Mouse (Mus musculus): ENCODE results near the gene Timm9. TPM values are rescaled to one million over a fixed set of nuclear protein-coding genes. Genes with fewer than 3 reads are reported as not detected.
A peak's percentile ranks its signal among the peaks of the same experiment; 100 is the strongest.

The Timm9 gene
- polyA plus RNA-seq, 1 experiment from 2014 or later, result 75.5 TPM

DNA sequence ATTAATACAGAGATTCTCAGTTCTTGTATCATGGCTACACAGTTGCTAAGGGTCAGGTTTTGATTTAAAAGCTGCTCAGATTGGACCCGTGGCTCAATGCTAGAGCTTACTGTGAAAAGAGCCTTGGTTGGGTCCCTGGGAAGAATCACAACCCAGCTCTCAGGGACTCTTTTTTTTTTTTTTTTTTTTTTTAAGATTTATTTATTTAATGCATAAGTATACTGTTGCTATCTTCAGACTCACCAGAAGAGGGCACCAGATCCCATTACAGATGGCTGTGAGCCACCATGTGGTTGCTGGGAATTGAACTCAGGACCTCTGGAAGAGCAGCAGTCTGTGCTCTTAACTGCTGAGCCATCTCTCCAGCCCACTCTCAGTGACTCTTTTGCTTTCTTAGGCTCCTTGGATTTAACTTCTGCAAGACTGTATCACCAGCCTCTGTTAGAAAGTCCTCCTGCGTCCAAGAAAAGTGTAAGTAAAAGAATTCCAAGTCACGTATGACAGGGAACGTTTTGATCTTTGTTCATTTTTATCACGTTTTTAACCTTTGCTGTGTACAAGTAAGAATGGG lies 2.9 kb upstream of the Timm9 start:
- no peak for ATAC-seq (ENCODE audit: insufficient number of reproducible peaks, insufficient read depth, low FRiP score, low TSS enrichment)
- no peaks in the 10 kb centered on the region for H3K27me3 ChIP-seq
- H3K9me3 ChIP-seq, result no peaks in the 10 kb centered on the region
- peak overlapping the region; percentile 88; the same call in 1 of the 2 replicates for H3K4me2 ChIP-seq (replicated peaks)
- H3K9ac ChIP-seq, result no peak overlapping the region
- no peak overlapping the region for H3K27ac ChIP-seq
- no peak overlapping the region for H3K4me3 ChIP-seq
- 79% methylated on average over 5 of the region's 5 CpGs for WGBS
- H3K4me1 ChIP-seq, result peaks cover 16% of the 10 kb centered on the region; the same call in 1 of the 2 replicates
- H3K36me3 ChIP-seq, result peaks cover 43% of the 10 kb centered on the region

DNA sequence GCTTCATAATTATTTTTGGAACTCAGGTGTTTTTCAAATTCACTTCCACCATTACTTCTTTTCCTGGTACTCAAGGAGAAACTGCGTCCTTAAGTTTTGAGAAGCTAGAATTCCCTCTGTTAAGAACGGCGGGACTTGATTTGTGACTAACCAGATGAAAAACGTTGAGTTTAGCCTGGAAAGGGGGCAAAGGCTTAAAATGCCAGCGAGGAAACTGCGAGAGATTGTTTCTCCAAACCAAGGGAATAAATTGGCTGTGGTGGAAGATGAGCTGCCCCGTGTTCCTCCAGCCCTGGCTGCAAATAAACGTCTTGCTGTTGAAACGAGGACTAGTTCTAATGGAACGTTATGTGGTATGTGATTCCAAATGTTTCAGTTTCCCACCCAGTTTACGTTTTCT lies 1.2 kb upstream of the Timm9 start:
- WGBS, result 5% methylated on average over 11 of the region's 11 CpGs

DNA sequence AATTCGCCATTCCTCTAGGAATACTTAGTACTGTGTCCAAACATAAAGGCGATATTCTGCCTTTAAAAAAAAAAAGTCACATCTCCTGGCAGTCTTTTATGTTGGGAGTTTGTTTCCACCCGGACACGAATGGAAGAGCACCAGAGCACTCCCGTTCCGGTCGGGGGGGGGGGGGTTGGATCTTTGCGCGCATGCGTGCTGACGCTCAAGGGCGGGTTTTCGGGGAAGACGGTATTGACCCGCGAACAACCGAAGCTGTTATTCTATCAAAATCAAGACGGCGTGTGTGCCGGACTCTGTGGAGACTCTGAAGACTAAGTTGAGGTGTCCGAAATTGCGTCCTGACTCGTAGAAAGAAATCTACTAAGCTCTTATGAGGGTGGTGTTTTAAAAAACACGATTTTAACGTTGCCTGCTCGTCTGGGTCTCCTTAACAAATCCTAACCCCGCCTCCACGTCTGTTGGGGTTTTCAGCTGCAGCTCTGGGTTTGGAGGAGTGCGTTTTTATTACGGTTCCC lies 549 bp upstream of the Timm9 start:
- peak overlapping the region; percentile 94 for H3K9ac ChIP-seq

More for the DNA sequence above, 1.2 kb upstream of the Timm9 start:
- peak overlapping the region; percentile 66 for H3K9ac ChIP-seq
- no peak overlapping the region for H3K27ac ChIP-seq
- peak overlapping the region; percentile 98 for H3K4me3 ChIP-seq
- H3K4me1 ChIP-seq, result peaks cover 16% of the 10 kb centered on the region; the same call in 1 of the 2 replicates
- H3K36me3 ChIP-seq, result peaks cover 31% of the 10 kb centered on the region
- no peak for ATAC-seq (ENCODE audit: insufficient number of reproducible peaks, insufficient read depth, low FRiP score, low TSS enrichment)
- no peaks in the 10 kb centered on the region for H3K27me3 ChIP-seq
- H3K4me2 ChIP-seq (replicated peaks), result peak overlapping the region; percentile 88
- H3K9me3 ChIP-seq, result no peaks in the 10 kb centered on the region

DNA sequence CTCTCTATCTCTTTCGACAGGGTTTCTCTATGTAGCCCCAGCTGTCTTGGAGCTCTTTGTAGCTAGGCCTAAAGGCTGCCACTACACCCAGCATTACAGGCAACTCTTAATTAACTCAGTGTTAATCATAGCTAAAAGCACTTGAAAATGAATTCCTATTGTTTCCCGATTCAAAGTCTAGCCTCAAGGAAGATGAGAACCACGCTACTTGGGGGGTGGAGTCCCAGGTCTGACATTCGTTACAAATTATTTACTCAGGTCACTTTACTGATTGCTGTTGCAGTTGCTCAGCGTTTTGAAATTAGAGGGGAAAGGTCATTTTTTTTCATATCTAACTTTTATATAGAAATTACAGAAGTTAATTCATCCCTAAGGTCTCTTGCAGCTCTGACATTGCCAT lies 903 bp downstream of the Timm9 start:
- Histone ChIP-seq H3K27me3 (no peaks in the 10 kb centered on the region), H3K4me1 (peaks cover 16% of the 10 kb centered on the region; the same call in 1 of the 2 replicates), H3K9ac (peak overlapping the region; percentile 24; the same call in 1 of the 2 replicates), H3K4me3 (peak overlapping the region; percentile 98), H3K9me3 (no peaks in the 10 kb centered on the region), H3K27ac (no peak overlapping the region), H3K4me2 (replicated peaks) (peak overlapping the region; percentile 78), H3K36me3 (peaks cover 28% of the 10 kb centered on the region)
- WGBS, result 26% methylated on average over 5 of the region's 5 CpGs
- ATAC-seq (ENCODE audit: insufficient number of reproducible peaks, insufficient read depth, low FRiP score, low TSS enrichment), result no peak

More for the DNA sequence above, 549 bp upstream of the Timm9 start:
- Histone ChIP-seq H3K4me2 (replicated peaks) (peak overlapping the region; percentile 88), H3K27me3 (no peaks in the 10 kb centered on the region), H3K27ac (peak overlapping the region; percentile 83), H3K9me3 (no peaks in the 10 kb centered on the region), H3K4me1 (peaks cover 16% of the 10 kb centered on the region; the same call in 1 of the 2 replicates), H3K4me3 (peak overlapping the region; percentile 98), H3K36me3 (peaks cover 30% of the 10 kb centered on the region)
- ATAC-seq (ENCODE audit: insufficient number of reproducible peaks, insufficient read depth, low FRiP score, low TSS enrichment), result peak; percentile 80; the same call in 1 of the 2 replicates
- under 1% methylated on average over 30 of the region's 30 CpGs for WGBS

DNA sequence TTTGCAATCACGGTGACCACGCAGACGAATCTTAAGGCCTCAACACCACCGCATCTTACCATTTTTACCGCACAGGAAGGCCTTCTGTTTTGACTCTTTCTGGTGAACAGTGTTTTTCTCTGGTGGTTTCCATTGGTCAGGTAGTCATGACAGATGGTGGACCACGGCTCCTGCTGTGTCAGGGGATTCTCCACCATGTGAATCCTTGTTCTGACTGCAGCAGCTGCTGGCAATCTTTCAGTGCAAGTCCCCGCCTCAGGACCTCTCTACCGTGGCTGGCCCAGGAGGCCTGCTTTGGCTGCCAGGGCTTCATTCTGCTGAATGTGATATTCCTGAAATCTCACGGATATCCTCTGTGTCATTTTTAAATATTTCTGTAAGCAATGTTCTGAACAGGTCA lies 13.2 kb downstream of the Timm9 start:
- H3K27ac ChIP-seq, result no peak overlapping the region
- no peak for ATAC-seq (ENCODE audit: insufficient number of reproducible peaks, insufficient read depth, low FRiP score, low TSS enrichment)
- H3K36me3 ChIP-seq, result peaks cover 33% of the 10 kb centered on the region

DNA sequence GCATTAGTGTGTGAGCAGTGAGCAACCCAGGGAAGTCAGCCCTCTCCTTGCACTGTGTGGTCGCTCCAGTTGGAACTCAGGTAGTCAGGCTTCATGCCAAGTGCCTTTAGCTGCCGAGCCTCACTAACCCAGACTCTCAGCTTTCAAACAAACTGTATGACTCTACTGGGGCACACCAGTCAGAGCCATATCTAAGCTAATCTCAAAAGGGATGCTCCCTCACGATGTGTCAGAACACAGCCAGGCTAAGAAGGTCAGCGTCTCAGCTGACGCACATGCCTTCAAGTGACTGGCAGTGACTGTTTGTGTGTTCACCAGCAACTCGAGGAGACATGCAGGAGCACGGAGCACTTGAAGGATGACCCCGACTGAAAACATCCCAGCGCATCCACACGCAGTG lies 13.8 kb downstream of the Timm9 start:
- Histone ChIP-seq H3K9ac (no peak overlapping the region), H3K9me3 (no peaks in the 10 kb centered on the region), H3K4me2 (replicated peaks) (no peak overlapping the region), H3K4me3 (no peak overlapping the region), H3K27ac (no peak overlapping the region), H3K27me3 (no peaks in the 10 kb centered on the region), H3K4me1 (0 out of 2 replicates have a peak, but pooled peaks cover 3% of the 10 kb centered on the region), H3K36me3 (peaks cover 33% of the 10 kb centered on the region)
- 88% methylated on average over 10 of the region's 10 CpGs for WGBS
- no peak for ATAC-seq (ENCODE audit: insufficient number of reproducible peaks, insufficient read depth, low FRiP score, low TSS enrichment)

More for the DNA sequence above, 13.2 kb downstream of the Timm9 start:
- Histone ChIP-seq H3K4me2 (replicated peaks) (no peak overlapping the region), H3K9me3 (no peaks in the 10 kb centered on the region), H3K4me1 (0 out of 2 replicates have a peak, but pooled peaks cover 3% of the 10 kb centered on the region), H3K27me3 (no peaks in the 10 kb centered on the region), H3K4me3 (no peak overlapping the region), H3K9ac (no peak overlapping the region)
- 94% methylated on average over 9 of the region's 9 CpGs for WGBS

DNA sequence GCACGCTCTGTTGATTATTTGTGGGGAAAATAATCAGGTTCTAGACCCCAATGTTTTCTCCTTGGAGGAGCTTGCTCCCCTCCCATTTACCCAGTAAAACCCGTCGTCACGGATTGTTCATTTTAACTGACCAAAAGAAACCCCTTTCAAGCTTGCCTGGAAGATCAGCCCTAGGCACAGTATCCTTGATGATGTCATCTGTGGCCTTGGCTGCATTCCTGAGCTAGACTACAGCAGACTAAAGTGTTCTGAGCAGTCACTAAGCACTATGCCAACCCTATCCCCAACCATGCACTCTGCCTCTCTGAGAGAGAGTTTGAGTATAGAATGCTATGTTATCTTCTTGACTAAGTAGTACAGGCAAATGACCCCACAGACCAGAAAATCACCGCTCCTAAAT lies 20.1 kb downstream of the Timm9 start:
- no peak overlapping the region for H3K9ac ChIP-seq
- H3K36me3 ChIP-seq, result no peaks in the 10 kb centered on the region
- ATAC-seq (ENCODE audit: insufficient number of reproducible peaks, insufficient read depth, low FRiP score, low TSS enrichment), result no peak
- peaks cover 7% of the 10 kb centered on the region; the same call in 1 of the 2 replicates for H3K27me3 ChIP-seq
- H3K4me1 ChIP-seq, result peaks cover 5% of the 10 kb centered on the region; the same call in 1 of the 2 replicates
- H3K4me3 ChIP-seq, result no peak overlapping the region
- H3K27ac ChIP-seq, result no peak overlapping the region
- 79% methylated on average over 5 of the region's 5 CpGs for WGBS
- no peak overlapping the region for H3K4me2 ChIP-seq (replicated peaks)
- no peaks in the 10 kb centered on the region for H3K9me3 ChIP-seq

DNA sequence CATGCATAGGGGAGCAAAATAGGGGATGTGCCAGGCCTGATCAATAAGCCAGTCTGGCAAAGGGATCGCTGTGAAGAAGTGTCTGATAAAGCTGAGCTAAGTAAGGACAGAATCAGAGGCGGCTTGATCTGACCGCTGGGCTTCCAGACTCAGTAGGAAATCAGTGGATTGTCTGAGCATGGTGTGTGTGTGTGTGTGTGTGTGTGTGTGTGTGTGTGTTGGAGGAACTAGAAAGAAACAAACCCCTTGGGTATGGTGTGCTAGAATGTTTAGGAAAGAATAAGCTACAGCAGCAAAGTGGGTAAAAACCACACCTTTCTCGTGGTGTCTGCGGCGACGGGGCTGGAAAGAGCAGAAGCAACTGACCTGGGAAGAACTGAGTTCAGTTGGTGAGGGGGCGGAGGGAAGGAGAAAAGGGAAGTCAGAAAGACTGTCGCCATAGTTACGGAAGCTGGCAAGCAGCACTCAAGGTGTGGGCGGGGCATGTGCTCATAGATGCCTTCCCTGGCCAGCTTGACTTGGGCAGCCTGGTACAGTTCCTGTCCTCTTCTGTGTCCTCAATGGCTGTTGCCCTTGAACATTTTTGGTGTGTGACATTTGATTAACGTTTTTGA lies 22.7 kb downstream of the Timm9 start:
- peaks cover 9% of the 10 kb centered on the region; the same call in 1 of the 2 replicates for H3K27me3 ChIP-seq
- peak overlapping the region; percentile 7; the same call in 1 of the 2 replicates for H3K4me2 ChIP-seq (replicated peaks)
- ATAC-seq (ENCODE audit: insufficient number of reproducible peaks, insufficient read depth, low FRiP score, low TSS enrichment), result no peak

DNA sequence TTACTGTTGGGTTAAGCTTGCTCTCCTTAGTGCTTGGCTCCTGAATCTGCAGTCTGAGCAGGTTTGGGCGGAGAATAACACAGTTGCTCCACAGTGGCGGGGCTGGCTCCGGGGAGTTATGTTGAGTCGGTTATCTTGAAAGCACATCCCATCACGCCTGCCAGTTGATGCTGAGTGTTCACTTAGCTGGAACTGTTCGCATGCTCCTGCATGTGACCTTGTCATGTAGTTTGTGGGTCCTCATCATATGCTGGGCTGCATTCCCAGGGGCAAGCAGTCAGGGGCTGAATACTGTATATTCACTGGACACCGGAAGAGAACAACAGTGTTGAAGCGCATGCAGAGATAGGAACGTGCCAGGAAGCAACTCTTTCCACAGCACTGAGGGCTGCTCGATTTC lies 23.4 kb downstream of the Timm9 start:
- H3K4me3 ChIP-seq, result no peak overlapping the region
- WGBS, result 85% methylated on average over 10 of the region's 10 CpGs

More for the DNA sequence above, 22.7 kb downstream of the Timm9 start:
- peaks cover 5% of the 10 kb centered on the region; the same call in 1 of the 2 replicates for H3K4me1 ChIP-seq
- H3K4me3 ChIP-seq, result no peak overlapping the region
- no peak overlapping the region for H3K27ac ChIP-seq
- WGBS, result 32% methylated on average over 12 of the region's 12 CpGs
- no peaks in the 10 kb centered on the region for H3K36me3 ChIP-seq
- no peak overlapping the region for H3K9ac ChIP-seq
- no peaks in the 10 kb centered on the region for H3K9me3 ChIP-seq

DNA sequence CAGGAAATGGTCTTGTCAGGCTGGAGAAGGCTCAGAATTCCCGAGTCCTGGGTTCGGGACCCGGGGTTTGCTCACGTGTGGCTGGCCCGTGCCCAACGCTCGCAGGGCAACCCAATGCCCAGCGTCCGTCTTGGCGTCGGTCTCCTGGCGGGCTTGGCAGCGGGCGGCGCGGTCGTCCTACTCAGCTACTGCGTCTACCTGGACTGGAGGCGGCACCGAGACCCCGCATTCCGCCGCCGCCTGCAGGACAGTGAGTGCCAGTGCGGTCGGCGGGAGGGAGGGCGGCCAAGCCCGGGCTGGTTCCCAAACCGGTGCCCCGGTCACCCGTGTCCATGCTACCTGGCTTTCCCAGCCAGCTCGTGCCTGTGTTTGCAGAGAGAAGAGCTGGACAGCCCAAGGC lies 25.2 kb downstream of the Timm9 start, which contains the start of gene Tomm20l:
TSS of gene Tomm20l (plus strand) at position 98 of the 400 bp plus-strand sequence.
- peaks cover 5% of the 10 kb centered on the region; the same call in 1 of the 2 replicates for H3K4me1 ChIP-seq
- 6% methylated on average over 33 of the region's 33 CpGs for WGBS
- peak within 1 kb of the TSS; percentile 24; the same call in 1 of the 2 replicates for H3K4me3 ChIP-seq
- no peak for ATAC-seq (ENCODE audit: insufficient number of reproducible peaks, insufficient read depth, low FRiP score, low TSS enrichment)
- H3K27me3 ChIP-seq, result peaks cover 9% of the 10 kb centered on the region; the same call in 1 of the 2 replicates
- H3K9ac ChIP-seq, result 0 out of 2 replicates have a peak within 1 kb of the TSS, but pooled peaks have one; percentile 6
- no peak within 1 kb of the TSS for H3K27ac ChIP-seq
- H3K4me2 ChIP-seq (replicated peaks), result peak within 1 kb of the TSS; percentile 44
- H3K36me3 ChIP-seq, result no peaks in the 10 kb centered on the region
- no peaks in the 10 kb centered on the region for H3K9me3 ChIP-seq

More for the DNA sequence above, 23.4 kb downstream of the Timm9 start:
- Histone ChIP-seq H3K27ac (no peak overlapping the region), H3K9ac (no peak overlapping the region), H3K27me3 (peaks cover 9% of the 10 kb centered on the region; the same call in 1 of the 2 replicates), H3K36me3 (no peaks in the 10 kb centered on the region), H3K9me3 (no peaks in the 10 kb centered on the region), H3K4me1 (peaks cover 5% of the 10 kb centered on the region; the same call in 1 of the 2 replicates), H3K4me2 (replicated peaks) (no peak overlapping the region)
- no peak for ATAC-seq (ENCODE audit: insufficient number of reproducible peaks, insufficient read depth, low FRiP score, low TSS enrichment)

DNA sequence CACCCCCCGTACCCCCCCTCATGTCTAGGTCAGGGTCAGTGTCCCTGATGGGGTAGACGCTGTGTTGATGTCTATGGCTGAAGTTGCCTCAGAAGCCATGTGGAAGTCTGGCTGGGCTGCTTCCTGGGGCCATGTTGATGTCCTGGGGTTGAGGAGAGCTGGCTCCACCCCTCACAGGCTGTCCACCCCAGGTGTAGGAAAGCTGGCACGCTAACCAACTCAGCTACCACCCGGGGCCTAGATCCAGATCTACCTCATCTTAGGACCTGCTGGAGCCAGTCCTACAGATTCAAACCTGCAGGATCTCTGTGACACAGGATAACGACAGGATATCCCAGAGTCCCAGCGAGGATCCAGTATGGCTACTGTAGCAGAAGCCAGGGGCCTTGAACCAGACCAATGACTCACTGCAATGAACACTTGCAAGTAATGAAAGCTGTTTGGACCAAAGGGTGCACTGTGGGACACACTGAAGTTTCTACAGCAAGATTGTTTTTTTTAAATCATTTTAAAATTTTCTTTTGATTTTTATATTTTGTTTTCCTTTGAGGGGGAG lies 29.2 kb downstream of the Timm9 start:
- H3K36me3 ChIP-seq, result no peaks in the 10 kb centered on the region
- ATAC-seq (ENCODE audit: insufficient number of reproducible peaks, insufficient read depth, low FRiP score, low TSS enrichment), result no peak
- H3K4me2 ChIP-seq (replicated peaks), result no peak overlapping the region
- no peak overlapping the region for H3K4me3 ChIP-seq
- H3K27ac ChIP-seq, result no peak overlapping the region
- 88% methylated on average over 6 of the region's 6 CpGs for WGBS
- H3K9ac ChIP-seq, result no peak overlapping the region
- no peaks in the 10 kb centered on the region for H3K9me3 ChIP-seq
- H3K27me3 ChIP-seq, result peaks cover 9% of the 10 kb centered on the region; the same call in 1 of the 2 replicates
- peaks cover 5% of the 10 kb centered on the region; the same call in 1 of the 2 replicates for H3K4me1 ChIP-seq

Measured in embryonic facial prominence, embryonic 12.5 days (tissue).